Mouse (Mus musculus) left cerebral cortex, adult 9 months (tissue): ENCODE data around the gene Ankrd11.

Experiments
- DNase-seq, 2 experiments: peaks; one replicate each; pipeline ENCODE4 v3.0.0; 2022; ENCODE audit warnings: low spot score in 2 of 2

Gene Ankrd11

GRCm38 (mm10) chr8:122962046-122962445 is 80.0 kb downstream of the Ankrd11 start:
- no peak for DNase-seq

GRCm38 (mm10) chr8:122961458-122961857 is 80.6 kb downstream of the Ankrd11 start:
- no peak for DNase-seq

- DNase-seq, result no peak
Observed at GRCm38 (mm10) chr8:122960932-122961331, 81.1 kb downstream of the Ankrd11 start.

- no peak for DNase-seq
Observed at GRCm38 (mm10) chr8:122960323-122960722, 81.8 kb downstream of the Ankrd11 start.

GRCm38 (mm10) chr8:122955997-122956396 is 86.1 kb downstream of the Ankrd11 start:
- DNase-seq, result no peak

GRCm38 (mm10) chr8:122955195-122955594 is 86.9 kb downstream of the Ankrd11 start:
- no peak for DNase-seq

GRCm38 (mm10) chr8:122954090-122954799 is 87.8 kb downstream of the Ankrd11 start:
- DNase-seq, result no peak

- DNase-seq, result no peak
Observed at GRCm38 (mm10) chr8:122953028-122953427, 89.0 kb downstream of the Ankrd11 start.

GRCm38 (mm10) chr8:122951456-122951855 is 90.6 kb downstream of the Ankrd11 start:
- DNase-seq, result no peak

GRCm38 (mm10) chr8:122949701-122950100 is 92.4 kb downstream of the Ankrd11 start:
- no peak for DNase-seq

GRCm38 (mm10) chr8:122945775-122946174 is 96.3 kb downstream of the Ankrd11 start:
- no peak for DNase-seq

GRCm38 (mm10) chr8:122942803-122943713 is 99.0 kb downstream of the Ankrd11 start:
- peak in 1 of 2 experiments; percentile 42 for DNase-seq

- DNase-seq, result no peak
Observed at GRCm38 (mm10) chr8:122938591-122938990, 103.5 kb downstream of the Ankrd11 start.

- DNase-seq, result no peak
Observed at GRCm38 (mm10) chr8:122938170-122938569, 103.9 kb downstream of the Ankrd11 start.

GRCm38 (mm10) chr8:122937545-122938053 is 104.5 kb downstream of the Ankrd11 start:
- DNase-seq, result no peak

GRCm38 (mm10) chr8:122935912-122936311 is 106.2 kb downstream of the Ankrd11 start:
- DNase-seq, result no peak

GRCm38 (mm10) chr8:122935118-122935517 is 107.0 kb downstream of the Ankrd11 start:
- DNase-seq, result no peak

- DNase-seq, result no peak
Observed at GRCm38 (mm10) chr8:122933973-122934372, 108.1 kb downstream of the Ankrd11 start.

- DNase-seq, result no peak
Observed at GRCm38 (mm10) chr8:122932561-122932959, 109.5 kb downstream of the Ankrd11 start.

GRCm38 (mm10) chr8:122931834-122932560 is 110.1 kb downstream of the Ankrd11 start:
- peak; percentile 85 to 90 for DNase-seq

GRCm38 (mm10) chr8:122928631-122929224 is 113.3 kb downstream of the Ankrd11 start:
- DNase-seq, result no peak
